Mouse (Mus musculus) adrenal gland, postnatal 36 days (tissue): ENCODE data around the gene Kdm3a. TPM values are rescaled to one million over a fixed set of nuclear protein-coding genes. Genes with fewer than 3 reads are reported as not detected.

Experiments used
- DNase-seq, 2 experiments: peaks; one replicate each; pipeline ENCODE4 v3.0.0; 2021; ENCODE audit warnings: mixed read lengths in 1 of 2
- total RNA-seq, 2 experiments: library from RNA; stranded (reverse); gene quantifications; 2 replicates each; pipeline ENCODE4 v1.2.3; 2021

Gene Kdm3a
- total RNA-seq, 2 experiments from 2014 or later = 29.7 to 31.3 TPM

DNA sequence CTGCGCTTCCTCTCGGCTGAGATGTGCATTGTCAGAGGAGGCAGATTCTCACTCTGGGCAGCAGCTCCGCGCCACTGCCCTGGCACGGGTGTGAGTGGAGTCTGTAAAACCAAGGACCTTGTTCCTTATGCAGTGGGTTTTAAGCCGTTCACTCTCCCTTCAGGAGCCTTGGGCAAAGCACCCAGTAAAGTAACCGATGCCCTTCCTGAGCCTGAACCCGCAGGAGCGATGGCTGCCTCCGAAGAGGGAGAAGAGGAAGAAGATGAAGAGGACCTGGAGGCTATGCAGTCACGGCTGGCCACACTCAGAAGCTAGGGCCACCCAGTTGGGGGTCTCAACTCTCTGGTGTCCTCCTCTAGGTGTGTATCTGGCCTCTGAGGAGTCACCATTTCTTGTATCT is 53.3 kb downstream of the Kdm3a start:
- no peak for DNase-seq

DNA sequence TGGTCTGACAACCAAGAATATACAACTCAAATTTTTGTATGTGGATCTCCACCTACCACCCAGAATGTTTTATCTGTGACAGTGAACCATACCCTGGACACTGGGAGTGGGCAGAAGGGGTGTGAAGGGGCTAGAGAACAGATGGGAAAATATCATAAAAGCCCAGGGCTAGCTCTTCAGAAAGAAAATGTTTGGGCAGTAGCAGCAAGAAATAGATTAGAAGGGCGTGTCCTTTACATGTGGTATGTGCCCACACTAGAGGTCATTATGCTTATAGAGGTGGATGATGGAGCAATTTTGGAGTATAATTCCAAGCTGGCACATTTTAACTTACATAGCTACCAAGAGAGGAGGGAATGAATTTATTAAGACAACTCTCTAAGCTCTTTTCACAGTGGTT is 57.4 kb downstream of the Kdm3a start:
- DNase-seq = no peak

DNA sequence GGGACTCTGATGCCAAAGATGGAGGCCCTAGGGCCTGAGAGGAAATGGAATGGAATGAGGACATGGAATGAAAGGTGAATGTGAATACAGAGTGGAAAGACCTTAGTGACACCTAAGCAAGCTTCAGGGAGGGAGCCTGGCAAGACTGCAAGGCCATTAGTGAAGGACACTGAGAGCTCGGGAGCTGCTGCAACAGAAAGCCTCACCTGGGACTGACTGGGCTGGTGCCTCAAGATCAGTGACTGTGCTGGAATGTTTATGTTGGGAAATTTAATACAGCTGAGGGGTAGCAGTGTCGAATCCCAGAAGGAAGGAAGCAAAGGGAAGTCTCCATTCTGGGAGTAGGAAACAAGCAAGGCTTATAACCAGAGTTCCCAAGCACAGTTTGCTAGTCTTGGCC is 63.8 kb downstream of the Kdm3a start:
- DNase-seq = peak; percentile 20 to 35

DNA sequence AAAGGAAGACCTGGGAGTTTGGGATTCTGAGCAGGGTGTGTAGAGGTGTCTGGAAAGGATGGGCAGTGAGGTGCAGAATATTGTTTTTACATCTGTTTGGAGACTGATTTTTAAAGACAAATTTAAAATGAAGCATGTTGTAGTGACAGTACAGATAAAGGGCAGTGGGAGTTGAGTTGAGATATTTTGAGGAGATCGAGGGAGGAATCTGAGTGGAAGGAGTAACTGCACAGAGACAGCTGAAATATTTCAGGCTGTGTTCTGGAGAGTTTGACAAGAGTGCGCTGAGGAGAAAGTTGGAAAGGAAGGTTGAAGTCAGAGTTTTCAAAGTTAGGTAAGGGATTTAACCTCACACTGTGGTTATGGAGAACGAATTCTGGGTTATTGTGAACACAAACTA is 64.2 kb downstream of the Kdm3a start:
- no peak for DNase-seq

DNA sequence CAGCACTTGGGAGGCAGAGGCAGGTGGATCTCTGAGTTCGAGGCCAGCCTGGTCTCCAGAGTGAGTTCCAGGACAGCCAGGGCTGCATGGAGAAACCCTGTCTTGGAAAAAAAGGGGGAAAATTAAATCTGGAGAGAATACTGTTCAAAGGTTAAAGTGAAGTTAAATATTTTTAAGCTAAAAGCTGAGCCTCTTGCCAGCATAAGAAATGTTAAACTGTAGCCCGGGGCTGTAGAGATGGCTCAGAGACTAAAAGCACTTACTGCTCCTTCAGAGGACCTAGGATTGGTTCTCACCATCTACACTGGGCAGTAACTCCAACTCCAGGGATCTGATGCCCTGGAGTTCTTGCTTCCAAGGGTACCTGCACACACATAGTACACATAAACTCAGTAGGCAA is 76.0 kb downstream of the Kdm3a start:
- no peak for DNase-seq

DNA sequence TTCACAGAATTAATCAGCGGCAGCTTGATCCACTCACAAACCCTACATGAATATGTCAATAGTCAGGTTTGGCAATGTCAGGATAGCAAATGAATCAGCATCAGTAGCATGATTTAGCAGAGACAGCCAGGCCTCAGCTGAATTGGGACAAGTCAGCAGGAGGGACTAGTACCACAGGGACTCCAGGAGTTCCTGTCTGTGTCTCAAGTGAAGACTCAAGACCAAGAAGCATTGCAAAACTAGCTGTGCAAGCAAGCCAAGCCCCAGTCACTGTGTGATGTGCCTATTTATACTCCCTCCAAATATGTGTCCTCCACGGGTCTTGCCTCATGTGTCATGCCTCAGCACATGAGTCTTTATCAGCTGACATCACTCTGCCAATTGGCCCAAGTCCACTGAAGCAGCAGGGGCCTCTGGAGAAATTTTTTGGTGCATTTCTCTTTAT is 77.3 kb downstream of the Kdm3a start:
- peak; percentile 51 to 67 for DNase-seq

DNA sequence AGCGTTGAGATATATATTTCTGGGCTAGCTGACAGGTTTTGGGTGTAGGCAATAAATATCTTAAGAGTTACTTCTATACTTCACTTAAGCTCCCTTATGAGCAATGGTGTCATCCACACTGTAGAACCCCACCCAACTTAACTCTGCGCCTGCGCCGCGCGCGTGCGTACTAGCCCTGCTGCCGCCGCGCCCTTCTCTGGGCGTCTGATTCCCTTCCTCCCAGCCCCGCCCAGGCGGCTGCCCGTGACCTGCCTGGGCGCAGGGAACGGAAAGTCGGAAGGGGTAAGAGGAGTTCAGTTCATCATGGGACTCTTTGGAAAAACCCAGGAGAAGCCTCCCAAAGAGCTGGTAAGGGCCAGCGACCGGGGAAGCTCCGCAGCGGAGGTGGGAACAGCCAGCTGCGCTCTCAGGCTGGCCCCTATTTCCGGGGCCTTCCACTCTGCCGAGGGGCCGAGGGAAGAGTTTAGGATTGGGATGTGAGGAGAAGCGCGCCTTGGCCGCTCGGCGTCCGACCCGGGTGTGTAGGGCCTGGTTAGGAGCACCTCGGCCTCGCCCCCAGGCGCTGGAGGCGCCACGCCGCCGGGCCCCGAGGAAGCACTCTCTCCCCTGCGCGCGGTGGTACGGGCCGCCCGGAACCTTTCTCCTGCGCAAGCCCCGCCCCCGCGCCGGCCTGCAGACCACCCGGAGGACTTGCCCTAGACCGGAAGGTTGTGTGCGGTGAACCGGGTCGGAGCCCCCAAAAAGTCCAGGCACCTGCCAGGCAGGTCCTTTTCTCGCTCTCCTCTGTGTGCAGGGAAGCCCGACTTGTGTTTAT is 88.9 kb downstream of the Kdm3a start, which contains the start of gene Chmp3:
Gene Chmp3, plus strand, starts transcription at position 112 of the 814 bp plus-strand sequence.
- peak; percentile 97 to 98 for DNase-seq

Other genes with a start within 250 kb of the Kdm3a start
- gene Rmnd5a, start 192.4 kb downstream of the Kdm3a start, total RNA-seq = 10 to 100 TPM; 75.6 to 93.1 TPM
- gene Rnf103, start 139.1 kb downstream of the Kdm3a start, total RNA-seq = 10 to 100 TPM; 37.1 to 37.6 TPM
- 100 to 1,000 TPM; 121 to 126 TPM for gene Chmp3, start 89.2 kb downstream of the Kdm3a start, total RNA-seq
- gene Reep1, start 74.6 kb upstream of the Kdm3a start, total RNA-seq = 1 to 10 TPM; 5.0 to 7.1 TPM
- 10 to 100 TPM; 42.4 to 43.1 TPM for gene Mrpl35, start 194.0 kb upstream of the Kdm3a start, total RNA-seq
- gene Immt, start 198.3 kb upstream of the Kdm3a start, total RNA-seq = 100 to 1,000 TPM; 286 to 364 TPM